Mouse (Mus musculus) neural tube, embryonic 12.5 days (tissue): Measurements from ENCODE around the gene Cdc34. TPM values are rescaled to one million over a fixed set of nuclear protein-coding genes. Genes with fewer than 3 reads are reported as not detected.

Experiments
- ATAC-seq: fragments of 200-750 bp; cut with Nextera tagmentation; 2 replicates; pipeline ENCODE4 v1.8.0; 2017; ENCODE audit warnings: low read depth, mild to moderate bottlenecking, moderate TSS enrichment, moderate library complexity; ENCODE audit not compliant: low FRiP score
- H3K27ac ChIP-seq: fragments of 300-500 bp; sonication (generic); 2 replicates; pipeline ENCODE4 v1.5.1; 2016
- H3K27me3 ChIP-seq: fragments of 300-500 bp; sonication (generic); replicated peaks from 2 replicates; pipeline ENCODE4 v1.6.1; 2016; ENCODE audit warnings: mild to moderate bottlenecking
- H3K36me3 ChIP-seq: fragments of 300-500 bp; sonication (generic); 2 replicates; pipeline ENCODE4 v1.6.1; 2016; ENCODE audit warnings: mild to moderate bottlenecking
- H3K4me1 ChIP-seq: fragments of 300-500 bp; sonication (generic); 2 replicates; pipeline ENCODE4 v1.6.1; 2016
- H3K4me2 ChIP-seq: fragments of 300-500 bp; sonication (generic); replicated peaks from 2 replicates; pipeline ENCODE4 v1.6.1; 2016; ENCODE audit warnings: mild to moderate bottlenecking
- H3K4me3 ChIP-seq: fragments of 300-500 bp; sonication (generic); 2 replicates; pipeline ENCODE4 v1.5.1; 2016
- H3K9ac ChIP-seq: fragments of 300-500 bp; sonication (generic); 2 replicates; pipeline ENCODE4 v1.6.1; 2016; ENCODE audit warnings: mild to moderate bottlenecking
- H3K9me3 ChIP-seq: fragments of 300-500 bp; sonication (generic); 2 replicates; pipeline ENCODE4 v1.6.1; 2016; ENCODE audit warnings: mild to moderate bottlenecking
- WGBS: fragments of 180-500 bp; shearing (Covaris S2); methylation state at CpG from one replicate; pipeline ENCODE4 v1.1.7; 2016; 5-methylcytosine and 5-hydroxymethylcytosine counted together
- polyA plus RNA-seq: library from polyadenylated mRNA; unstranded; fragments of >200 nt; fragmentation: Nextera tagmentation; extraction: Ambion mirVana; gene quantifications from 2 replicates; pipeline ENCODE4 v1.2.1, GENCODE M21; 2016

Gene Cdc34
- 136 and 141 TPM in 2 replicates for polyA plus RNA-seq

GRCm38 (mm10) chr10:79681591-79682245 is at the start of gene Cdc34:
Cdc34 (plus strand) TSS chr10:79682195.
- Histone ChIP-seq H3K9ac (peak within 1 kb of the TSS; percentile 76), H3K27me3 (no peaks in the 10 kb centered on the region), H3K4me3 (peak within 1 kb of the TSS; percentile 74), H3K36me3 (peaks cover 26% of the 10 kb centered on the region), H3K9me3 (no peaks in the 10 kb centered on the region), H3K4me2 (peak within 1 kb of the TSS; percentile 92), H3K4me1 (peaks cover 25% of the 10 kb centered on the region), H3K27ac (peak within 1 kb of the TSS; percentile 80)
- under 1% methylated on average over 75 of the region's 84 CpGs for WGBS
- peak; percentile 91 for ATAC-seq

- Histone ChIP-seq H3K9me3 (no peaks in the 10 kb centered on the region), H3K4me3 (no peak overlapping the region), H3K36me3 (no peaks in the 10 kb centered on the region), H3K9ac (no peak overlapping the region), H3K27ac (no peak overlapping the region), H3K4me1 (peaks cover 6% of the 10 kb centered on the region; the same call in 1 of the 2 replicates), H3K27me3 (peaks cover 10% of the 10 kb centered on the region), H3K4me2 (no peak overlapping the region)
- 85% methylated on average over 17 of the region's 17 CpGs for WGBS
- ATAC-seq = no peak
Observed at GRCm38 (mm10) chr10:79633006-79633777, 48.8 kb upstream of the Cdc34 start.

- no peaks in the 10 kb centered on the region for H3K9me3 ChIP-seq
- H3K4me3 ChIP-seq = peak overlapping the region; percentile 63; the same call in 1 of the 2 replicates
- H3K9ac ChIP-seq = no peak overlapping the region
- no peak for ATAC-seq
- no peak overlapping the region for H3K27ac ChIP-seq
- peaks cover 14% of the 10 kb centered on the region; the same call in 1 of the 2 replicates for H3K4me1 ChIP-seq
- H3K36me3 ChIP-seq = no peaks in the 10 kb centered on the region
- H3K27me3 ChIP-seq = peaks cover 26% of the 10 kb centered on the region
- H3K4me2 ChIP-seq = peak overlapping the region; percentile 86
- 79% methylated on average over 8 of the region's 8 CpGs for WGBS
Observed at GRCm38 (mm10) chr10:79636287-79636686, 45.7 kb upstream of the Cdc34 start.

- H3K4me3 ChIP-seq = peak within 1 kb of the TSS; percentile 63
- peak; percentile 87 for ATAC-seq
- peaks cover 26% of the 10 kb centered on the region for H3K27me3 ChIP-seq
- H3K27ac ChIP-seq = peak within 1 kb of the TSS; percentile 86
- H3K9me3 ChIP-seq = no peaks in the 10 kb centered on the region
- H3K36me3 ChIP-seq = no peaks in the 10 kb centered on the region
- H3K9ac ChIP-seq = peak within 1 kb of the TSS; percentile 80
- peaks cover 14% of the 10 kb centered on the region; the same call in 1 of the 2 replicates for H3K4me1 ChIP-seq
- H3K4me2 ChIP-seq = peak within 1 kb of the TSS; percentile 86
- WGBS = under 1% methylated on average over 112 of the region's 116 CpGs
Observed at GRCm38 (mm10) chr10:79637128-79638110, 44.6 kb upstream of the Cdc34 start, which contains the start of gene Shc2. Shc2 (minus strand) TSS chr10:79637918.

GRCm38 (mm10) chr10:79638486-79639204 is 43.4 kb upstream of the Cdc34 start:
- H3K27ac ChIP-seq = no peak overlapping the region; the same call in 1 of the 2 replicates
- peak overlapping the region; percentile 86 for H3K4me2 ChIP-seq
- peak; percentile 42 for ATAC-seq
- H3K4me1 ChIP-seq = peaks cover 14% of the 10 kb centered on the region; the same call in 1 of the 2 replicates
- H3K27me3 ChIP-seq = peaks cover 26% of the 10 kb centered on the region
- H3K9me3 ChIP-seq = no peaks in the 10 kb centered on the region
- WGBS = 3% methylated on average over 23 of the region's 23 CpGs
- H3K4me3 ChIP-seq = 0 out of 2 replicates have a peak overlapping the region, but pooled peaks have one; percentile 63
- no peaks in the 10 kb centered on the region for H3K36me3 ChIP-seq
- H3K9ac ChIP-seq = peak overlapping the region; percentile 80

GRCm38 (mm10) chr10:79645711-79646110 is 36.3 kb upstream of the Cdc34 start, which contains the start of gene Odf3l2:
Odf3l2 (minus strand) TSS chr10:79645738.
- 77% methylated on average over 8 of the region's 8 CpGs for WGBS
- Histone ChIP-seq H3K4me1 (no peaks in the 10 kb centered on the region), H3K36me3 (no peaks in the 10 kb centered on the region), H3K27me3 (no peaks in the 10 kb centered on the region), H3K9me3 (no peaks in the 10 kb centered on the region), H3K4me3 (no peak within 1 kb of the TSS), H3K4me2 (no peak within 1 kb of the TSS), H3K9ac (no peak within 1 kb of the TSS), H3K27ac (no peak within 1 kb of the TSS)
- ATAC-seq = no peak

GRCm38 (mm10) chr10:79649070-79649751 is 32.8 kb upstream of the Cdc34 start:
- peak; percentile 71; the same call in 1 of the 2 replicates for ATAC-seq
- no peaks in the 10 kb centered on the region for H3K9me3 ChIP-seq
- WGBS = 29% methylated on average over 7 of the region's 7 CpGs
- H3K27ac ChIP-seq = no peak overlapping the region
- no peak overlapping the region for H3K4me3 ChIP-seq
- no peaks in the 10 kb centered on the region for H3K36me3 ChIP-seq
- H3K4me2 ChIP-seq = no peak overlapping the region
- no peaks in the 10 kb centered on the region for H3K27me3 ChIP-seq
- no peaks in the 10 kb centered on the region for H3K4me1 ChIP-seq
- no peak overlapping the region for H3K9ac ChIP-seq

- H3K9ac ChIP-seq = no peak overlapping the region
- no peak overlapping the region for H3K27ac ChIP-seq
- 89% methylated on average over 7 of the region's 7 CpGs for WGBS
- H3K27me3 ChIP-seq = no peaks in the 10 kb centered on the region
- peaks cover 4% of the 10 kb centered on the region; the same call in 1 of the 2 replicates for H3K4me1 ChIP-seq
- ATAC-seq = no peak
- no peaks in the 10 kb centered on the region for H3K9me3 ChIP-seq
- no peak overlapping the region for H3K4me2 ChIP-seq
- no peaks in the 10 kb centered on the region for H3K36me3 ChIP-seq
- no peak overlapping the region for H3K4me3 ChIP-seq
Observed at GRCm38 (mm10) chr10:79652789-79653188, 29.2 kb upstream of the Cdc34 start.

GRCm38 (mm10) chr10:79654946-79655395 is 27.0 kb upstream of the Cdc34 start:
- Histone ChIP-seq H3K27ac (no peak overlapping the region), H3K27me3 (no peaks in the 10 kb centered on the region), H3K4me3 (no peak overlapping the region), H3K9me3 (no peaks in the 10 kb centered on the region), H3K4me2 (no peak overlapping the region), H3K4me1 (peaks cover 4% of the 10 kb centered on the region; the same call in 1 of the 2 replicates), H3K9ac (no peak overlapping the region), H3K36me3 (no peaks in the 10 kb centered on the region)
- ATAC-seq = peak; percentile 70
- 19% methylated on average over 1 of the region's 1 CpGs for WGBS

- 14% methylated on average over 4 of the region's 4 CpGs for WGBS
- Histone ChIP-seq H3K27ac (no peak overlapping the region), H3K4me2 (no peak overlapping the region), H3K36me3 (no peaks in the 10 kb centered on the region), H3K9ac (no peak overlapping the region), H3K27me3 (no peaks in the 10 kb centered on the region), H3K4me1 (peaks cover 4% of the 10 kb centered on the region; the same call in 1 of the 2 replicates), H3K4me3 (no peak overlapping the region), H3K9me3 (no peaks in the 10 kb centered on the region)
- ATAC-seq = no peak
Observed at GRCm38 (mm10) chr10:79658829-79659228, 23.2 kb upstream of the Cdc34 start.
